Mouse (Mus musculus) thymus, adult 18-20 months (tissue): Measurements from ENCODE around the gene Srpk2.
"Not testable (repeated sequence)": the region's sequence is repeated elsewhere in the genome, so short reads cannot be mapped to it uniquely, and the experiment has no call there.

Experiments used
- DNase-seq, 2 experiments: peaks; one replicate each; pipeline ENCODE4 v3.0.0; 2022; ENCODE audit warnings: mixed read lengths in 2 of 2

Gene Srpk2

DNA sequence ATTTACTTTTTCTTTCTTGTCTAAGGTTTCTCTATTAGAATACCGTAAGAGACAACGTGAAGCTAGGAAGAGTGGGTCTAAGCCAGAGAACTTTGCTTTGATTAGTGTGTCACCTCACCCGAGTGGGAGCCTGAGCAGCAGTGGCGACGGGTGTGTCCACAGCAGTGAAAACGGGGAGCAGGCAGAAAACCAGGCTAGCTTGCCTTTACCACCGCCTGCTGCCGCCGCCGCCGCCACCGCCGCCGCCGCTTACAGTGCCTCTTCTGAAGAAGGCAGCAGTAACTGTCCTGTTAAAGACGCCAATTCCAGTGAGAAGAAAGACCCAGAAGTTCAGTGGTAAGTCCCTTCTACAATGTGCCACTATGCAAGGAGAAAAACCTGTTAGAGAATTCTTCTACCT lies 185.2 kb downstream of the Srpk2 start:
- no peak for DNase-seq

GRCm38 (mm10) chr5:23497920-23498319 lies 186.5 kb downstream of the Srpk2 start:
- DNase-seq: no peak

GRCm38 (mm10) chr5:23496933-23497332 lies 187.5 kb downstream of the Srpk2 start:
- DNase-seq: no peak

DNA sequence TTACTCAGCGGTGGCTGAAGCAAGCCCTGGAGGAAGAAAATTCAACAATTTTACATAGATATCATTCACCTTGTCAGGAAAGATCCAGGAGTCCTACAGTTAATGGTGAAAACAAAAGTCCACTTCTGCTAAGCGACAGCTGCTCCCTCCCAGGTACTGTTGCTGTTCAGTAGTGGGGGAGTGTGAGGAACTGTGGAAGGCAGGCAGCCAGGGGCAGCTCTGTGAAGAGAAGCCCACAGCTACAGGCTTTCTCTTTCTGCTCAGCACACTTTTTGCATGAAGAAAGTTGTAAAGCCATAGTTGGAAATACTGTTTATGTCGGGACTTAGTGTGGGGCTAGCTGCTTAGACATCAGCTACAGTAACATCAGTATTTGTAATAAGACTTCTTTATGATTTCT lies 188.0 kb downstream of the Srpk2 start:
- no peak for DNase-seq

DNA sequence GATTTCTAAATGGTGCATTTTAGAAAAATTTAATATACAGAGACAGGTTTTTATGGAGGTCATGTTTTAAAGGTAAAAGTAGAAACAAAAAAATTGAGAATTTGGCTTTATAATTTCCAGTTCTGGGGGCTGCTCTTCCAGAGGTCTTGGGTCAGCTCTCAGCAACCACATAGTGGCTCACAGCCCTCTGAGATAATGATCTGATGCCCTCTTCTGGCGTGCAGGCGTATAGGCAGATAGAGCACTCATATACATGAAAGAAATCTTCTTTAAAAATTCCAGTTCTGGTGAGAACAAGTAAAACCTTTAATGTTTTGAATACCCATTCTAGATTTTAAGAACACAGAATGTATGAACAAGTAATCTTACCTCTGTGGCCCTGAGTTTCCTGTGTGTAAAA lies 193.6 kb downstream of the Srpk2 start:
- DNase-seq: no peak

GRCm38 (mm10) chr5:23489231-23489630 lies 195.2 kb downstream of the Srpk2 start:
- no peak for DNase-seq

DNA sequence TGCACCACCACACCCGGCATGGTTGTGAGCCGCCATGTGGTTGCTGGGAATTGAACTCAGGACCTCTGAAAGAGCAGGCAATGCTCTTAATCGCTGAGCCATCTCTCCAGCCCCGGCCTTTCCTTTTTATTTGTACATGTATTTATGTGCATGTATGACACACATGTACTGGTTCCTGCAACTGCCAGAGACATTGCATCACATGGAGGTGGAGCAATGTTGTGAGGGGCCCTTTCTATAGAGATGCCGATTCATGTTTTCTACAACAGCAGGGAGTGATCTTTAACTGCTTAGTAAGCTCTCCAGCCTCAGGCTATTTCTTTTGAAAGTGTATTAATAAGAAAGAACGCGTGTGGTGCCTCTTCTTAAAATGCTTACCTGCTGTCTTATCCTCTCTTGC lies 200.6 kb downstream of the Srpk2 start:
- DNase-seq: no peak

DNA sequence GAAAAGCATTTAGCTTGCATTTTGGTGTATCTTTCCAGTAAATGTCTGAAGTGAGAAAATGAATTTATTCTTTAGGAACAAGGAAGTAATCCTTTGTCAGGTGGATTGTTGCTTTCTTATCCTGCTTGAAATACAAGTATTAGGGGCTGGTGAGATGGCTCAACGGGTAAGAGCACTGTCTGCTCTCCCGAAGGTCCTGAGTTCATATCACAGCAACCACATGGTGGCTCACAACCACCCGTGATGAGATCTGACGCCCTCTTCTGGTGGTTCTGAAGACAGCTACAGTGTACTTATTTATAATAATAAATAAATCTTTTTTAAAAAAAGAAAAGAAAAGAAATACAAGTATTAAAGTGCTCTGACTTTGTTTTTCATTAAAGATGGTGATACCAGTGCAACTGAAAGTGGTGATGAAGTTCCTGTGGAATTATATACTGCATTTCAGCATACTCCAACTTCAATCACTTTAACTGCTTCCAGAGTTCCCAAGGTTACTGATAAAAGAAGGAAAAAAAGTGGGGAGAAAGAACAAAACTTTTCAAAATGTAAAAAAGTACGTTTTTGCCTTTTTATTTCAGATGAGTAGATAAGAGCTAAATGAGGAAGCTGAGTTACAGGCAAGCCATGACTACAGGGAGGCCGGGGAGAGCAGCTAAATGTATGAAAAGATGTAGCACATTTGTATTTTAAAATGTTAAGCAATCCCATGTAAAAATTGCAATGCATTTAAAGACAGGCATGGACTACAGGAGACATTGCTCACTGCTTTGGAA lies 211.1 kb downstream of the Srpk2 start:
- no peak for DNase-seq

DNA sequence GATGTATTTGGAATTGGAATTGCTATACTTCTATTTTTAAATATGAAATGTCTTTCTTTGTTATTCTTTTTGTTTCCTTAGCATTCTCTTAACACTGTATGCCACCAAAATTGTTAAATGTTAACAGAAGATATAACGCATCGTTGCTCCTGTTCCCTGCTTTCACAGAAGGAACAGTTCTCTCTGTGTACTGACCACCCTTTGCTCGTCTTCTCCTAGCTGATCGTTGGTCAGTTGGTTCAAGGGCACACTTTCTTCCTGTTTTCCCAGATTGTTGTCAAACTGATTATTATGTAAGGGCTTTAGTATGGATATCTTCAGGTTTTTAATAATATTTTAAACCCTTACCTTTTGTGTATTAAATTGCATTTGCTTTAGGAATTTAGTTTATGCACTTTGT lies 217.9 kb downstream of the Srpk2 start:
- no peak for DNase-seq

- DNase-seq: no peak
Measured at GRCm38 (mm10) chr5:23464743-23465142, 219.7 kb downstream of the Srpk2 start.

- DNase-seq: no peak
Measured at GRCm38 (mm10) chr5:23464247-23464646, 220.2 kb downstream of the Srpk2 start.

GRCm38 (mm10) chr5:23461688-23462087 lies 222.7 kb downstream of the Srpk2 start:
- DNase-seq: no peak

DNA sequence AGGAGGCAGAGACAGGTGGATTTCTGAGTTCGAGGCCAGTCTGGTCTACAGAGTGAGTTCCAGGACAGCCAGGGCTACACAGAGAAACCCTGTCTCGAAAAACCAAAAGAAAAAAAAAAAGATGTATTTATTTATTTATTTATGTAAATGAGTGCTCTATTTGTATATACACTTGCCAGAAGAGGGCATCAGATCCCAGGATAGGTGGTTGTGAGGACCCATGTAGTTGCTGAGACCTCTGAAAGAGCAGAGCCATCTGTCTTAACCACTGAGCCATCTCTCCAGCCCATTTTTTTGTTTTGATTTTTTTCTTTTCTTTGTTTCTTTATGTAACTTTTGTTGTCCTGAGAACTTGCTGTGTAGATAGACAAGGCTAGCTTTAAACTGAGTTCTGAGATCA lies 230.9 kb downstream of the Srpk2 start:
- not testable (repeated sequence) for DNase-seq
